In the genomic region with DNA sequence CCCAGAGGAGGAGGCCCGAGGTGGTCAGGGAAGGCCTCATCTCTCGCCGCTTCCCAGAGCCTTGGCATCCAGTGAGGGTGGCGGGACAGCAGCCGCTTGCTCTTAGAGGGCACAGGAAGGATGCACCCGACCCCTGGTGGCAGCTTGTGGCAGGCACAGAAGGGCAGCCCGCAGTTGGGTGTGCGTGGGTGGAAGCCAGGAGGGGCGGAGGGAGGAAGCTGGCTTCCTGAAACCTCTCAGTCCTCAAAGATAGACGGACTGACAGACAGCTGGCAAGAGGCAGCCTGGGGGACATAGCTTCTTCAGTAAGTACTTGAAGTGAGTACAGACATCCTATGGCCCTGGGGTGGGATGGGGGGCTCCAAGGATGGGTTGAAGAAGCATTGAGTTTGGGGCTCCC, we compare ENCODE assay signal across 8 mouse cellular contexts. TPM values are rescaled to one million over a fixed set of nuclear protein-coding genes. Genes with fewer than 3 reads are reported as not detected.
DNase-seq lines count a peak whose midpoint lies in the region; ATAC-seq and TF ChIP-seq lines count a peak whose summit lies in the region.

TSS of gene Ptpn7 (plus strand) at position 228 of the 400 bp plus-strand sequence.

- no peaks in the 10 kb centered on the region for H3K79me2 ChIP-seq in C2C12 (ENCODE audit: control insufficient read depth, insufficient read depth)

- no peaks in the 10 kb centered on the region for H3K9me3 ChIP-seq in forebrain, embryonic 11.5 days (ENCODE audit: control insufficient read depth, low read length)
- H3K9me3 ChIP-seq in forebrain, embryonic 12.5 days = no peaks in the 10 kb centered on the region

- no peak within 1 kb of the TSS for H3ac ChIP-seq in C2C12 (ENCODE audit: control insufficient read depth, insufficient read length, low read depth)

- H3K36me3 ChIP-seq in forebrain, embryonic 11.5 days (ENCODE audit: control insufficient read depth, insufficient read depth, low read length) = no peaks in the 10 kb centered on the region
- no peaks in the 10 kb centered on the region for H3K36me3 ChIP-seq in forebrain, embryonic 12.5 days (replicated peaks)
- H3K36me3 ChIP-seq in C2C12 (ENCODE audit: control insufficient read depth, insufficient read depth) = no peaks in the 10 kb centered on the region

- H3K27me3 ChIP-seq in forebrain, embryonic 11.5 days (ENCODE audit: control insufficient read depth, insufficient read depth, low read length) = no peaks in the 10 kb centered on the region; the same call in 1 of the 2 replicates
- peaks cover 28% of the 10 kb centered on the region for H3K27me3 ChIP-seq in forebrain, embryonic 12.5 days
- H3K27me3 ChIP-seq in C2C12 (ENCODE audit: control insufficient read depth, insufficient read depth, insufficient read length) = no peaks in the 10 kb centered on the region

- no peak for ATAC-seq in forebrain, embryonic 11.5 days (replicated peaks; ENCODE audit: low FRiP score)
- no peak; the same call in 1 of the 2 replicates for ATAC-seq in forebrain, embryonic 12.5 days (ENCODE audit: low FRiP score)

- no peaks in the 10 kb centered on the region for H3K79me3 ChIP-seq in C2C12 (ENCODE audit: low read depth)

- peak; percentile 66 for DNase-seq in forebrain, embryonic 11.5 days (ENCODE audit: low spot score)
- peak; percentile 79 for DNase-seq in brain, adult 2 months (ENCODE audit: low read depth, low spot score)
- DNase-seq in gastrocnemius, postnatal 14 days = peak; percentile 80
- DNase-seq in kidney, adult 9 months = peak; percentile 66
- peak; percentile 94 for DNase-seq in lung, postnatal 10 days
- DNase-seq in spleen, postnatal 36 days (ENCODE audit: low spot score in 2 of 2) = peak; percentile 92 to 93

- TF ChIP-seq CTCF in C2C12 (IDR thresholded peaks at IDR 0.05; ENCODE audit: control insufficient read depth, insufficient read depth, insufficient read length) = peak; percentile 89

- intact Hi-C loops in gastrocnemius, postnatal 14 days (cut with DNase I; ENCODE audit: low total_unique reads) = no loop called here

- 44% methylated on average over 10 of the region's 10 CpGs for WGBS in forebrain, embryonic 11.5 days
- WGBS in forebrain, embryonic 12.5 days = 49% methylated on average over 10 of the region's 10 CpGs

- no peak within 1 kb of the TSS for H3K27ac ChIP-seq in forebrain, embryonic 11.5 days (ENCODE audit: low read depth, low read length)
- H3K27ac ChIP-seq in forebrain, embryonic 12.5 days = no peak within 1 kb of the TSS; the same call in 1 of the 2 replicates

- H3K4me3 ChIP-seq in forebrain, embryonic 11.5 days (ENCODE audit: low read depth, low read length) = no peak within 1 kb of the TSS
- H3K4me3 ChIP-seq in forebrain, embryonic 12.5 days (replicated peaks) = no peak within 1 kb of the TSS
- no peak within 1 kb of the TSS for H3K4me3 ChIP-seq in C2C12 (ENCODE audit: insufficient read depth, poor library complexity, severe bottlenecking)

- no peak within 1 kb of the TSS for H3K9ac ChIP-seq in forebrain, embryonic 11.5 days (ENCODE audit: low read length)
- H3K9ac ChIP-seq in forebrain, embryonic 12.5 days = no peak within 1 kb of the TSS

- no peak within 1 kb of the TSS for H3K4me2 ChIP-seq in forebrain, embryonic 11.5 days (ENCODE audit: low read depth, low read length, severe bottlenecking)
- H3K4me2 ChIP-seq in forebrain, embryonic 12.5 days = no peak within 1 kb of the TSS

- peaks cover 3% of the 10 kb centered on the region; the same call in 1 of the 2 replicates for H3K4me1 ChIP-seq in forebrain, embryonic 11.5 days (replicated peaks; ENCODE audit: control insufficient read depth, insufficient read depth, low read length)
- peaks cover 6% of the 10 kb centered on the region; the same call in 1 of the 2 replicates for H3K4me1 ChIP-seq in forebrain, embryonic 12.5 days

TF ChIP-seq in C2C12, 6 proteins besides CTCF, POLR2A, EP300 and RAD21:
- TF ChIP-seq USF1 (IDR thresholded peaks at IDR 0.05; ENCODE audit: low read depth) (no peak), FOSL1 (IDR thresholded peaks at IDR 0.05; ENCODE audit: insufficient read depth, low read length, poor library complexity, severe bottlenecking) (no peak), MAX (IDR thresholded peaks at IDR 0.05) (no peak), MYOD1 (IDR thresholded peaks at IDR 0.05; ENCODE audit: control insufficient read depth, insufficient read length, low read depth) (no peak), MYOG (IDR thresholded peaks at IDR 0.05; ENCODE audit: control insufficient read depth, extremely low read depth, insufficient read length) (no peak), CEBPB (IDR thresholded peaks at IDR 0.05; ENCODE audit: low read depth) (no peak)

RNA-seq across cellular contexts. Expression of gene Ptpn7, which starts in this region (rescaled TPM):
- polyA plus RNA-seq in forebrain, embryonic 11.5 days (2014; fragmentation: Nextera tagmentation; extraction: Ambion mirVana) = 1.8 TPM in 2 replicates
- 0.78 and 1.0 TPM in 2 replicates for polyA plus RNA-seq in forebrain, embryonic 12.5 days (2016; fragmentation: Nextera tagmentation; extraction: Ambion mirVana)
- polyA plus RNA-seq in C2C12 (2012; fragmentation: generic; extraction: Trizol) = 0.80 TPM
- under 1 TPM; 0.18 to 0.41 TPM for total RNA-seq in gastrocnemius, postnatal 14 days (2021)

Comparison
In these comparisons a context has a peak if more than half of its experiments do, and no peak if none do; other contexts are left out.
1. Peak in DNase-seq in gastrocnemius, postnatal 14 days; RNA of the gene not detected or under 1 TPM.